Comparison of ENCODE assay signal across 31 mouse cellular contexts in genomic region chr13:98435245-98435975, GRCm38 (mm10). TPM values are rescaled to one million over a fixed set of nuclear protein-coding genes. Genes with fewer than 3 reads are reported as not detected.
"Had no signal": no experiment of that assay in that cellular context is flagged by ENCODE, and none has a peak within 500 bp of the region (broad histone marks: within the 10 kb centered on the region; RNA-seq: fewer than 3 reads in every experiment).

No protein-coding gene starts in this region.

- H3K4me3 ChIP-seq: gastrocnemius, adult 2 months; heart, adult 2 months; heart, embryonic 13.5 days; heart, embryonic 15.5 days; hindbrain, embryonic 10.5 days; hindbrain, embryonic 12.5 days; intestine, embryonic 15.5 days; layer of hippocampus, adult 2 months; left cerebral cortex, adult 2 months; limb, embryonic 10.5 days; limb, embryonic 12.5 days; liver, embryonic 13.5 days; liver, embryonic 15.5 days had no signal

- H3K4me1 ChIP-seq: heart, embryonic 15.5 days; hindbrain, embryonic 12.5 days; liver, embryonic 13.5 days; liver, embryonic 15.5 days had no signal

- H3K4me2 ChIP-seq: heart, embryonic 11.5 days; heart, embryonic 13.5 days; heart, embryonic 15.5 days; hindbrain, embryonic 12.5 days; hindbrain, embryonic 14.5 days; intestine, embryonic 15.5 days; limb, embryonic 12.5 days; liver, embryonic 11.5 days; liver, embryonic 13.5 days; liver, embryonic 15.5 days had no signal

- H3K9me3 ChIP-seq: heart, embryonic 13.5 days; heart, embryonic 15.5 days; hindbrain, embryonic 10.5 days; hindbrain, embryonic 12.5 days; intestine, embryonic 15.5 days; limb, embryonic 10.5 days; limb, embryonic 12.5 days; liver, embryonic 13.5 days; liver, embryonic 15.5 days had no signal

- H3K27ac ChIP-seq: gastrocnemius, adult 2 months; heart, adult 2 months; heart, embryonic 13.5 days; heart, embryonic 15.5 days; hindbrain, embryonic 10.5 days; hindbrain, embryonic 12.5 days; hindbrain, embryonic 14.5 days; intestine, embryonic 15.5 days; layer of hippocampus, adult 2 months; left cerebral cortex, adult 2 months; limb, embryonic 10.5 days; limb, embryonic 12.5 days; liver, embryonic 13.5 days; liver, embryonic 15.5 days had no signal

- DNase-seq: gastrocnemius, adult 2 months; gastrocnemius, postnatal 10 days; gastrocnemius, postnatal 25 days; heart, adult 2 months; heart, postnatal 4 days; kidney, adult 18-20 months; kidney, adult 8-10 months; kidney, postnatal 10 days; kidney, postnatal 25 days; kidney, postnatal 4 days; liver; liver, embryonic 13.5 days had no signal

- H3K36me3 ChIP-seq: heart, embryonic 13.5 days; heart, embryonic 15.5 days; hindbrain, embryonic 10.5 days; hindbrain, embryonic 12.5 days; intestine, embryonic 15.5 days; limb, embryonic 10.5 days; limb, embryonic 12.5 days; liver, embryonic 13.5 days; liver, embryonic 15.5 days had no signal

- H3K9ac ChIP-seq: heart, embryonic 13.5 days; heart, embryonic 15.5 days; hindbrain, embryonic 12.5 days; hindbrain, embryonic 14.5 days; intestine, embryonic 15.5 days; limb, embryonic 12.5 days; liver, embryonic 13.5 days; liver, embryonic 15.5 days had no signal

RNA-seq across cellular contexts. Expression of gene Gm10320, which starts 56.4 kb away (rescaled TPM):
- total RNA-seq: gastrocnemius, adult 2 months; gastrocnemius, postnatal 10 days; gastrocnemius, postnatal 25 days; gastrocnemius, postnatal 4 days; heart, adult 2 months; heart, postnatal 25 days; heart, postnatal 4 days; layer of hippocampus, adult 2 months; layer of hippocampus, postnatal 10 days; layer of hippocampus, postnatal 25 days; left cerebral cortex, adult 2 months; left cerebral cortex, postnatal 14 days; left cerebral cortex, postnatal 36 days had no signal
- polyA plus RNA-seq: hindbrain, embryonic 12.5 days had no signal
